8 mouse cellular contexts compared by ENCODE assay signal in the genomic region with DNA sequence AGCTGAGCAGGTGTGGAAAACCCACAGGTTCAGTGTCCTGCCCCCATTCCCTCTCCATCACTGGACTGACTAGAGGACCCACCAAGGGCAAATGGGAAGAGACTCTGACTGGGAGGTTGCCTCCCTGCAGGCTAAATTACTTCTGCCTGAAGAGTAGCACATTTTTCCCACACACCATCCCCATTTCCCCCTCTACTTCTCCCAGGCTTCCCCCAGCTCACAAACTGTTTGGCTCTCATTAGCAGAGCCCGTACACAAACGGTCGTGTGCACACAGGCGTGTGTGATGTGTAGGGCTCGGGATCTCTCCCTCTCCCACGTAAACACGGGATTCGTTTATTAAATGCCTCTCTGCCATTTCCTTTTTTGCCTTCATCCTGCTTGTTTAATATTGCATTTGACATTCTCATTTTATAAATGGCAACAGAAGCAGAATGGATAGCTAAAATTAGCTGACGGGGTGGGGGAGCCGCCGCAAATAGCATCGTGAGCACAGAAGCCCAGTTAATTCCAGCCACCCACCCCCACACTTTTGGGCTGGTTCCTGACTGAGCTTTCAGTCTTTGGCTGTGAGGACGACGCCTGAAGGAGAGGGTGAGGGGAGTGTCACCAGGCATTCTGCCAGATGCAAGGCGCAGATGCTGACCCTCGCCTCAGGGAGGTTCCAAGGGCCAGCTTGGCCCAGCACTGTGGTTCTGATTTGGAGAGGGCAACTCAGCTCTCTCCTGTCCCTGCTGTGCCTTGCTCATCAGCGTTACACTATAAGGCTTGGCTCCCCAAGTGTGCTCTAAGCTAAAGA.
DNase-seq lines count a peak whose midpoint lies in the region; ATAC-seq and TF ChIP-seq lines count a peak whose summit lies in the region.

No protein-coding gene starts in this region.

- 4% methylated on average over 17 of the region's 17 CpGs for WGBS in hindbrain, postnatal 0 days
- 21% methylated on average over 17 of the region's 17 CpGs for WGBS in neural tube, embryonic 13.5 days

- peak; percentile 71 for ATAC-seq in hindbrain, postnatal 0 days
- peak; percentile 66 for ATAC-seq in neural tube, embryonic 13.5 days (ENCODE audit: low read depth)
- ATAC-seq in monocyte, adult 5-6 weeks (replicated peaks; ENCODE audit: insufficient number of reproducible peaks, low FRiP score, low TSS enrichment, poor library complexity, severe bottlenecking) = no peak

- no peaks in the 10 kb centered on the region for H3K27me3 ChIP-seq in E14TG2a.4 (ENCODE audit: insufficient read depth, low read length)
- no peaks in the 10 kb centered on the region for H3K27me3 ChIP-seq in hindbrain, postnatal 0 days (ENCODE audit: insufficient read depth, low read length)
- H3K27me3 ChIP-seq in neural tube, embryonic 13.5 days = no peaks in the 10 kb centered on the region

- H3K36me3 ChIP-seq in E14TG2a.4 (ENCODE audit: insufficient read depth, low read length) = peaks cover 39% of the 10 kb centered on the region
- no peaks in the 10 kb centered on the region; the same call in 1 of the 2 replicates for H3K36me3 ChIP-seq in hindbrain, postnatal 0 days (ENCODE audit: insufficient read depth, low read length)
- no peaks in the 10 kb centered on the region for H3K36me3 ChIP-seq in neural tube, embryonic 13.5 days

- H3K9me3 ChIP-seq in E14TG2a.4 (ENCODE audit: low read length) = no peaks in the 10 kb centered on the region
- no peaks in the 10 kb centered on the region for H3K9me3 ChIP-seq in hindbrain, postnatal 0 days (ENCODE audit: low read length)
- H3K9me3 ChIP-seq in neural tube, embryonic 13.5 days = no peaks in the 10 kb centered on the region

- peak overlapping the region; percentile 37; the same call in 1 of the 2 replicates for H3K9ac ChIP-seq in hindbrain, postnatal 0 days (replicated peaks; ENCODE audit: low read length)
- peak overlapping the region; percentile 41 for H3K9ac ChIP-seq in neural tube, embryonic 13.5 days

- H3K4me2 ChIP-seq in hindbrain, postnatal 0 days (ENCODE audit: low read depth, low read length) = peak overlapping the region; percentile 36
- H3K4me2 ChIP-seq in neural tube, embryonic 13.5 days = peak overlapping the region; percentile 30

- DNase-seq in cerebellum, postnatal 10 days = peak; percentile 92 to 96
- peak; percentile 45 for DNase-seq in gastrocnemius, postnatal 14 days
- peak; percentile 86 for DNase-seq in hindbrain, postnatal 0 days (ENCODE audit: low spot score)
- peak; percentile 55 to 72 for DNase-seq in left cerebral cortex, adult 18-20 months (ENCODE audit: low spot score in 2 of 2)
- no peak for DNase-seq in thymus, postnatal 4 days

- intact Hi-C loops in gastrocnemius, postnatal 14 days (cut with DNase I; ENCODE audit: low total_unique reads) = no loop called here

- peak overlapping the region; percentile 83 for H3K27ac ChIP-seq in hindbrain, postnatal 0 days
- H3K27ac ChIP-seq in neural tube, embryonic 13.5 days (replicated peaks) = peak overlapping the region; percentile 90

- peaks cover 80% of the 10 kb centered on the region for H3K4me1 ChIP-seq in E14TG2a.4 (replicated peaks; ENCODE audit: low read depth, low read length)
- peaks cover 57% of the 10 kb centered on the region for H3K4me1 ChIP-seq in hindbrain, postnatal 0 days (ENCODE audit: insufficient read depth, low read length)
- H3K4me1 ChIP-seq in neural tube, embryonic 13.5 days (replicated peaks) = peaks cover 89% of the 10 kb centered on the region

- peak overlapping the region; percentile 53 for H3K4me3 ChIP-seq in E14TG2a.4 (replicated peaks; ENCODE audit: low read length)
- H3K4me3 ChIP-seq in hindbrain, postnatal 0 days (ENCODE audit: low read length) = no peak overlapping the region
- no peak overlapping the region for H3K4me3 ChIP-seq in neural tube, embryonic 13.5 days

- no peak for TF ChIP-seq CTCF in E14TG2a.4 (conservative IDR thresholded peaks at IDR 0.05; ENCODE audit: low read length)
- peak; percentile 28; the same call in 1 of the 2 replicates for TF ChIP-seq CTCF in hindbrain, postnatal 0 days (IDR thresholded peaks at IDR 0.05; ENCODE audit: low read depth)
